Mouse (Mus musculus) induced T-regulatory cell, adult 2 months (primary cell): ENCODE results near the gene Foxn3.

Source experiments
- DNase-seq: peaks from one replicate; pipeline ENCODE4 v3.0.0-alpha.2; 2012; ENCODE audit warnings: low read depth

Foxn3 gene

DNA sequence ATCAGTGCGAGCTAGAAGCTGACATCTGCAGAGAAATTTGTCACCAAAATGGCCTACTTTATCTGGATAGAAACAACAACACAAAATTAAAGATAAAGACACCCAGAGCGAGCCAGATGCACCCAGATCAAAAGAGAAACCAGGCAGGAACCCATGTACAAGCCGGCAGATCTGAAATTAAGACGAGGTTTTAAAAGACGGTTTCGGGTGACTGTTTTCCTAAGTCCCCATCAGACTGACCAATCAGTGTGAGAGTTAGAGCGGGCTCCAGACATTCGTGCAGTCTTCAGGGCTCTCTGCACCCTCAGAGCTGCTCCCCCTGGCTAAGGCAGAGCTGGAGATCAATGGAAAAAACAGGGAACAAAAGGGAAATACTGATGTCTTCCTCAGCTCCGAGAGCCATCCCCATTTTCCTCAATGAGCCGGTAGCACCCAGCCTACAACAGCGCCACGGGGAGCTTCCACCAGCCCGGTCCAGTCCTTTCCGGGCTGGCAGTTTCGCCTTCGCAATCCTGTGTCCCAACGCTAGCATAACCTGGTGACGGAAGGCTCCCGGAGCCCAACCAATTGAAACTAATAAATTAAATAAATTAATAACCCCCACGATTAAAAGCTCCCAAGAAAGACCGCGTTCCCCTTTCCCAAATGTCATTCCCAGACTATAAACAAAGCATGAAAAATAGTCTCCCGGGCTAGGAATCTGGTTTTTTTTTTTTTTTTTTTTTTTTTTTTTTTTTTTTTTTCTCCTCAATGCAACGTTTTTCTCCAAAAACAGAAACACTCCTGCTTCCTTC is 1.1 kb downstream of the Foxn3 start:
- peak; percentile 79 for DNase-seq

- peak; percentile 82 for DNase-seq
These were observed 2.0 kb downstream of the Foxn3 start for GRCm38 (mm10) chr12:99561333-99561766.

DNA sequence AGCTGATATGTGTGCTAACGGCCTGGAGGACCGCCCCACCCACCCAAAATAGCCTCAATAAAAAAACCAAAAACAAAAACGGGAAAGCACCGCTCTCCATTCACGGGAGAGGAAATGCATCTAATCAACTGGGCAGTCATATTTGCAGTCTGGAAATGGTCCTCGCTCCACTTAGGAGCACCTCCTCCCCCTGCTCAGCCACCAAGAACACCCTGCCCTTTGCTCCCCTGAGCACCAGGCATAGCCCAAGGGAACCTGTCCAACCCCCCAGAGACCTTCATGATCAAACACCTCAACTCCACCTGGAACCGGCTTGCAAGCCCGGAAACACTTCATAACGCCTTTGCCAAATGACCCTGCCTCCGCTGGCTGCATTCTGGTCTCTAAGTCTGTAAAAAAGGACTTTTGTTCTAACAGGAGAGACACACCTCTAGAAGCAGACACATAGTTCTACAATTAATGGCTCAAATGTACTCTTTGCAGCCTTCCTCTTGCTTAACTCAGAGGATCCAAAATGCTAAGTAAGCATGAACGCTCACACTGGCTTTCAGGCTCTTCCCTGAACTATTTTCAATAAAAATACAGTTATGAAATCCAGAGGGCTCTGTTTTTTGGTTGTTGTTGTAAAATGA is 2.6 kb downstream of the Foxn3 start:
- DNase-seq = peak; percentile 65

DNA sequence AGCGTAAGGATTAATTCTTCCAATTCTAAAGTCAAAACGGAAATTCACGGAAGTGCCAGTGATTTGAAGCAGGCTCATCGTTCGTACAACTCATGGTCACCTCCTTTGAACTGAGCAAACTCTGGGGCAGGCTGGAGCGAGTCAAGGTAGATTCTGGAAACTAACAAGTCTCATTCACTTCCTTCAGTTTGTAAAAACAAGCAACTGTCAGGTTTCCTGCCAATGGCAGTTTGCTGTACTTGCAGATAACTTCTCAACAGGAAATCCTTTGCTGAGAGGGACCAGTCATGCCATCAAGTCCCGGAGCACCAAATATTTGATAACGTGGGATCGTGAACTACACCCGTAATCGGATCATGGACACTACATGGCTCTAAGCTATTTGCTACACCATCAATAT is 3.9 kb downstream of the Foxn3 start:
- DNase-seq = peak; percentile 81

GRCm38 (mm10) chr12:99558476-99558875 is 4.9 kb downstream of the Foxn3 start:
- peak; percentile 29 for DNase-seq

DNA sequence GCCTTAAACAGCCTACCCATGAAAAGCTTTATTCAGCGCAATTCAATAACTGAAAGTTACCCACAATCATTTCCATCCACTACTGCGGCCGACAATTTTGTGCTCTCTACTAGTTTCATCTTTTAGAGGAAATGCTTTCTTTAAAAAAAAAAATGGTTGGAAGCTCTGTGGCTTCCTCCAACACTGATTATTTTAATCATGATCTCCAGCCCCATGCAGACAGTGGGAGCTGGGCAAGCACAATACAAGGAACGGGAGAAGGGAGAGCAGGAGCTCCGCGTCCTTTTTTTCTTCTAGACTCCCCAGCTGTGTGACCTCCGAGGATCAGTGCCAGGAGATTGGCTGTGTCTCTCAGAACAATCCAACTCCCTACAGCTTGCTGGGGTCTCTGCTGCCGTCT is 5.9 kb downstream of the Foxn3 start:
- DNase-seq = peak; percentile 51

- peak; percentile 68 for DNase-seq
These were observed 12.8 kb downstream of the Foxn3 start for GRCm38 (mm10) chr12:99550629-99551028.

- no peak for DNase-seq
These were observed 13.6 kb downstream of the Foxn3 start for GRCm38 (mm10) chr12:99549811-99550210.

DNA sequence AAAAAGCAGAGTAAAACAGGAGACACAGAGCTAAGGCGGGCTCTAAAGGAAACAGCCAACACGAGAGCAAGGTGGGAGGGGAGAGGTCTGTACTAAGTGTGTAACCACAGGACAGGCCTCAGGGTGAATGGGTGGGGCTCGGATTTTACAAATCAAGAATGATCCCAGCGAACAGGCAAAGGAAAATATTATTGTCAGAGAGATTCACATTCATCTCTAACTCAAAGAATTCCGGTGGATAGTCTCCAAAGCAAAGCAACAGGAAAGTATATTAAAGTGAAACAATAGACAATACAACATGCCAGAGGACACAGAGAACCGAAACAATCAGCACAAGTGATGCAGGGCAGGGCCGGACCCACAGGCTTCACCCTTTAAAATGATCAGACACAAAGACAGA is 15.0 kb downstream of the Foxn3 start:
- peak; percentile 37 for DNase-seq

- no peak for DNase-seq
These were observed 16.1 kb downstream of the Foxn3 start for GRCm38 (mm10) chr12:99547295-99547694.

- DNase-seq = no peak
These were observed 18.1 kb downstream of the Foxn3 start for GRCm38 (mm10) chr12:99545270-99545770.

- peak; percentile 55 for DNase-seq
These were observed 18.9 kb downstream of the Foxn3 start for GRCm38 (mm10) chr12:99544262-99545128.

- peak; percentile 27 for DNase-seq
These were observed 19.8 kb downstream of the Foxn3 start for GRCm38 (mm10) chr12:99543421-99544195.

GRCm38 (mm10) chr12:99540201-99540600 is 23.2 kb downstream of the Foxn3 start:
- peak; percentile 37 for DNase-seq

GRCm38 (mm10) chr12:99537316-99537715 is 26.1 kb downstream of the Foxn3 start:
- no peak for DNase-seq

DNA sequence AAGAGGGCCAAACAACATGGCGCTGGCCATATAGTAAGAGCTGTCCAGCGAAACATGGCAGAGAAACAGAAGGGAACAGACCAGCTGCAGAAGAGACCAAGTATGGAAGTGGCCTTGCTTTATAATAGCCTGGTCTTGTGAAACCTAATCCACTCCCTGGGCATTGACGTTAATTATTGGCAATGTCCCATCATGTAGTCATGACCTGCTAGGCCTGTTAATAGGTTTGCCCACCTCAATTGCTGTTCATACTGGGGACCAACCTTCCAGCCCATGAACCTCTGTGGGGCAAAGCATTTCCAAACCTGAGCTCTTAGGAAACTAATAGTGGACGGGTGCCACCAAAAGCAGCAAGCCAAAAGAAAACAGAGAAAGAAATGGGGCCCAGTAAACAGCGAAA is 27.0 kb downstream of the Foxn3 start:
- no peak for DNase-seq

GRCm38 (mm10) chr12:99532342-99532741 is 31.0 kb downstream of the Foxn3 start:
- no peak for DNase-seq

- no peak for DNase-seq
These were observed 33.5 kb downstream of the Foxn3 start for GRCm38 (mm10) chr12:99529687-99530411.

DNA sequence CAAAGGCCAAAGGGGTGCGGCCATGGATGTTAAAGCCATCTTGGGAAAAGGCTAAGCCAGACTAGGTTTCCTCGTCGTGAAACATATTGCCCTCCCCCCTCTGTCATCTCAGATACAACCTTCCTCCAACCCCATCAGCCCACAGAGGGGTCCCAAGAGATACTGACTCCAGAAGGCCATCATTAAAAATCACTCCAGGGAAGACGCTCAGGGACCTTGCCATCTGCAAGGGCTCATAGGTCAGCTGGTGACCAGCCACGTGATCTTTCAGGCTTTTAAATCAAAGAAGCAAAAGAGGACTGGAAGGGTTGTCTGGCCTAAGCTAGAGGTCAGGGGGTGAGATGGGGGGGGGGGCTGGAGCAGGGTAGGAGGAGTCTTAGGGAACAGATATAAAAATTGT is 34.4 kb downstream of the Foxn3 start:
- DNase-seq = no peak

GRCm38 (mm10) chr12:99527452-99527851 is 35.9 kb downstream of the Foxn3 start:
- no peak for DNase-seq
